Mouse (Mus musculus) lung, adult 2 months (tissue): ENCODE data around the gene Abcf1.

Source experiments
- CTCF ChIP-seq: fragments of 200-500 bp; IDR thresholded peaks from 2 replicates; pipeline ENCODE4 v1.5.1; 2011; ENCODE audit warnings: mild to moderate bottlenecking, low read length, control low read depth; ENCODE audit not compliant: insufficient read depth
- POLR2A ChIP-seq: fragments of 200-500 bp; IDR thresholded peaks from 2 replicates; pipeline ENCODE4 v1.6.1; 2011; ENCODE audit warnings: low read depth, mild to moderate bottlenecking, control low read depth, low read length, borderline replicate concordance; ENCODE audit errors: extremely low read depth

DNA sequence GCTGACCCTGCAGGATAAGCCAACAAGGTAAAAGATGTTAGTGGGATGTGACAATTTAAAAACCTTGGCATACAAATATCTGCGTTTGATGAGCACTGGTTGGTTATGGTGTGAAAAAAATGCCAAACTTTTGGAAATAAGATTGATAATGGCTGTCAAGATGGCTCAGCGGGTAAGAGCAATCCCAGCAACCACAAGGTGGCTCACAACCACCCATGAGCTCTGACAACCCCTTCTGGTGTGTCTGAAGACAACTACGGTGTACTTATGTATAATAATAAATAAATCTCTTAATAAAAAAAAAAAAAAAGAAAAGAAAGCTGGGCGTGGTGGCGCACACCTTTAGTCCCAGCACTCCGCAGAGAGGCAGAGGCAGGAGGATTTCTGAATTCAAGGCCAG, 54.6 kb downstream of the Abcf1 start:
- TF ChIP-seq POLR2A (no peak), CTCF (no peak)
